Mouse (Mus musculus): ENCODE data around the gene Cpne2.

DNA sequence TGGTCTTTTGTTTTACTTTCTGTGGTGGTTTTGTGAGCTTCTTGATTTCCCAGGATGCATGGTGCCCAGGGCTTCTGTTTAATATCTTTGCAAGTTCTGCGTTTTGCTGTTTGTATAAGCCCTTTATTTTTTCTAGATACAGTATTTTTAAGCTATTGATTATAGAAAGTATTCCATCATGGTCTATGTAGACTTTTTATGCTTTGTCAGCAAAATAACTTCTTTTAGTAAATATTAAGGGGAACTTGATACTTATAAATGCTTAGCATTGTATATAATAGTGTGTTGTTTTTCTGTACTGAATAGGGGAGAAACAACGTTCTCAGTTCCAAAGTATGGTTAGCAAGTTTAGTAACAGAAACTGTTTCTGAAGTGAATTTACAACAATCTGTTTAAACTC lies 71.2 kb downstream of the Cpne2 start:
- TF ChIP-seq CTCF (IDR thresholded peaks at IDR 0.05) (no peak), EP300 (IDR thresholded peaks at IDR 0.05) (no peak)

All from lung, postnatal 0 days (tissue).